Mouse (Mus musculus) testis, adult 2 months (tissue): ENCODE data around the gene Igsf3.

Experiments
- CTCF ChIP-seq: fragments of 200-500 bp; IDR thresholded peaks from 2 replicates; pipeline ENCODE4 v1.5.1; 2012; ENCODE audit warnings: low read depth, mild to moderate bottlenecking, inconsistent platforms, low read length, moderate library complexity; ENCODE audit not compliant: control insufficient read depth, insufficient read depth, insufficient replicate concordance
- POLR2A ChIP-seq: fragments of 200-500 bp; IDR thresholded peaks from 2 replicates; pipeline ENCODE4 v1.6.1; 2012; ENCODE audit warnings: low read depth, mild to moderate bottlenecking, inconsistent platforms, low read length, moderate library complexity; ENCODE audit not compliant: control insufficient read depth

GRCm38 (mm10) chr3:101390472-101390871 lies 13.6 kb downstream of the Igsf3 start:
- no peak for TF ChIP-seq CTCF
- no peak for TF ChIP-seq POLR2A
